Mouse (Mus musculus) left cerebral cortex, adult 8-10 months (tissue): ENCODE results near the gene Dkk2. TPM values are rescaled to one million over a fixed set of nuclear protein-coding genes. Genes with fewer than 3 reads are reported as not detected.

Experiments used
- DNase-seq, 2 experiments: peaks; one replicate each; pipeline ENCODE4 v3.0.0; 2022; ENCODE audit warnings: low spot score in 2 of 2
- total RNA-seq, 4 experiments: library from RNA; stranded (reverse); gene quantifications; 2 replicates each; pipeline ENCODE4 v1.2.4; 2022

The Dkk2 gene
- total RNA-seq, 4 experiments from 2014 or later, result 0.84 to 1.4 (median 0.93) TPM

- no peak for DNase-seq
Measured at GRCm38 (mm10) chr3:132122581-132122980, 37.5 kb downstream of the Dkk2 start.

GRCm38 (mm10) chr3:132125227-132125740 is 40.2 kb downstream of the Dkk2 start:
- DNase-seq, result no peak

GRCm38 (mm10) chr3:132129730-132130274 is 44.7 kb downstream of the Dkk2 start:
- no peak for DNase-seq

GRCm38 (mm10) chr3:132130781-132131180 is 45.7 kb downstream of the Dkk2 start:
- no peak for DNase-seq

GRCm38 (mm10) chr3:132131939-132132338 is 46.8 kb downstream of the Dkk2 start:
- no peak for DNase-seq

GRCm38 (mm10) chr3:132134502-132134901 is 49.4 kb downstream of the Dkk2 start:
- DNase-seq, result no peak

GRCm38 (mm10) chr3:132137802-132138378 is 52.8 kb downstream of the Dkk2 start:
- DNase-seq, result peak in 1 of 2 experiments; percentile 10

- no peak for DNase-seq
Measured at GRCm38 (mm10) chr3:132141031-132141430, 55.9 kb downstream of the Dkk2 start.

- DNase-seq, result no peak
Measured at GRCm38 (mm10) chr3:132149446-132150025, 64.4 kb downstream of the Dkk2 start.

- DNase-seq, result no peak
Measured at GRCm38 (mm10) chr3:132158817-132159216, 73.7 kb downstream of the Dkk2 start.

GRCm38 (mm10) chr3:132168911-132169310 is 83.8 kb downstream of the Dkk2 start:
- no peak for DNase-seq

GRCm38 (mm10) chr3:132186888-132187552 is 101.9 kb downstream of the Dkk2 start:
- no peak for DNase-seq

GRCm38 (mm10) chr3:132201950-132202349 is 116.9 kb downstream of the Dkk2 start:
- DNase-seq, result no peak

GRCm38 (mm10) chr3:132202665-132203064 is 117.6 kb downstream of the Dkk2 start:
- DNase-seq, result no peak

GRCm38 (mm10) chr3:132207469-132207868 is 122.4 kb downstream of the Dkk2 start:
- DNase-seq, result no peak

- DNase-seq, result no peak
Measured at GRCm38 (mm10) chr3:132211260-132211659, 126.2 kb downstream of the Dkk2 start.

GRCm38 (mm10) chr3:132219977-132220487 is 134.9 kb downstream of the Dkk2 start:
- no peak for DNase-seq

GRCm38 (mm10) chr3:132227622-132228021 is 142.5 kb downstream of the Dkk2 start:
- DNase-seq, result no peak
